Mouse (Mus musculus) hindbrain, embryonic 10.5 days (tissue): ENCODE results near the gene Pced1b. TPM values are rescaled to one million over a fixed set of nuclear protein-coding genes. Genes with fewer than 3 reads are reported as not detected.
"Not testable (repeated sequence)": the region's sequence is repeated elsewhere in the genome, so short reads cannot be mapped to it uniquely, and the experiment has no call there.

Experiments
- DNase-seq: peaks from one replicate; pipeline ENCODE4 v3.0.0-alpha.2; 2017; ENCODE audit warnings: low spot score
- H3K27ac ChIP-seq: fragments of 300-500 bp; sonication (generic); 2 replicates; pipeline ENCODE4 v1.5.1; 2016; ENCODE audit warnings: mild to moderate bottlenecking, moderate library complexity
- H3K27me3 ChIP-seq: fragments of 300-500 bp; sonication (generic); 2 replicates; pipeline ENCODE4 v1.6.1; 2016; ENCODE audit warnings: mild to moderate bottlenecking; ENCODE audit not compliant: poor library complexity, insufficient read depth, severe bottlenecking
- H3K36me3 ChIP-seq: fragments of 300-500 bp; sonication (generic); 2 replicates; pipeline ENCODE4 v1.6.1; 2016; ENCODE audit warnings: mild to moderate bottlenecking, moderate library complexity
- H3K4me1 ChIP-seq: fragments of 300-500 bp; sonication (generic); replicated peaks from 2 replicates; pipeline ENCODE4 v1.6.1; 2016; ENCODE audit warnings: mild to moderate bottlenecking
- H3K4me3 ChIP-seq: fragments of 300-500 bp; sonication (generic); 2 replicates; pipeline ENCODE4 v1.5.1; 2016; ENCODE audit warnings: mild to moderate bottlenecking, moderate library complexity
- H3K9me3 ChIP-seq: fragments of 300-500 bp; sonication (generic); 2 replicates; pipeline ENCODE4 v1.6.1; 2016; ENCODE audit warnings: mild to moderate bottlenecking, moderate library complexity
- WGBS: fragments of 180-500 bp; shearing (Covaris S2); methylation state at CpG from one replicate; pipeline ENCODE4 v1.1.7; 2016; 5-methylcytosine and 5-hydroxymethylcytosine counted together
- polyA plus RNA-seq: library from polyadenylated mRNA; unstranded; fragments of >200 nt; fragmentation: Nextera tagmentation; extraction: Ambion mirVana; gene quantifications from 2 replicates; pipeline ENCODE4 v1.2.1, GENCODE M21; 2016

Gene Pced1b
- polyA plus RNA-seq: 3.4 and 3.5 TPM in 2 replicates

- H3K27me3 ChIP-seq: peaks cover 24% of the 10 kb centered on the region
- H3K36me3 ChIP-seq: no peaks in the 10 kb centered on the region
- H3K27ac ChIP-seq: peak within 1 kb of the TSS; percentile 97
- DNase-seq: peak; percentile 71
- no peaks in the 10 kb centered on the region for H3K9me3 ChIP-seq
- WGBS: under 1% methylated on average over 103 of the region's 125 CpGs
- peak within 1 kb of the TSS; percentile 84 for H3K4me3 ChIP-seq
- H3K4me1 ChIP-seq: peaks cover 19% of the 10 kb centered on the region
Measured at GRCm38 (mm10) chr15:97246911-97247790, at the start of gene Pced1b, which contains the start of gene Amigo2. TSS of gene Pced1b (plus strand) at chr15:97247107. TSS of gene Amigo2 (minus strand) at chr15:97247287.

GRCm38 (mm10) chr15:97204889-97205288 lies 42.0 kb upstream of the Pced1b start:
- no peak overlapping the region for H3K4me3 ChIP-seq
- H3K4me1 ChIP-seq: no peaks in the 10 kb centered on the region
- 90% methylated on average over 3 of the region's 3 CpGs for WGBS
- no peak overlapping the region for H3K27ac ChIP-seq
- no peaks in the 10 kb centered on the region for H3K9me3 ChIP-seq
- no peaks in the 10 kb centered on the region for H3K27me3 ChIP-seq
- DNase-seq: no peak
- H3K36me3 ChIP-seq: no peaks in the 10 kb centered on the region

- WGBS: 90% methylated on average over 10 of the region's 10 CpGs
- H3K4me1 ChIP-seq: no peaks in the 10 kb centered on the region
- H3K27me3 ChIP-seq: no peaks in the 10 kb centered on the region
- H3K4me3 ChIP-seq: no peak overlapping the region
- H3K36me3 ChIP-seq: no peaks in the 10 kb centered on the region
- DNase-seq: no peak
- no peak overlapping the region for H3K27ac ChIP-seq
- H3K9me3 ChIP-seq: no peaks in the 10 kb centered on the region
Measured at GRCm38 (mm10) chr15:97205776-97206175, 41.1 kb upstream of the Pced1b start.

GRCm38 (mm10) chr15:97206506-97206905 lies 40.4 kb upstream of the Pced1b start:
- WGBS: 96% methylated on average over 8 of the region's 8 CpGs
- DNase-seq: no peak
- H3K4me3 ChIP-seq: no peak overlapping the region
- H3K27me3 ChIP-seq: no peaks in the 10 kb centered on the region
- H3K9me3 ChIP-seq: no peaks in the 10 kb centered on the region
- no peaks in the 10 kb centered on the region for H3K4me1 ChIP-seq
- H3K36me3 ChIP-seq: no peaks in the 10 kb centered on the region
- no peak overlapping the region for H3K27ac ChIP-seq

GRCm38 (mm10) chr15:97209754-97210153 lies 37.2 kb upstream of the Pced1b start:
- not testable (repeated sequence) for H3K36me3 ChIP-seq, H3K4me3 ChIP-seq, H3K9me3 ChIP-seq, H3K27me3 ChIP-seq, H3K27ac ChIP-seq, H3K4me1 ChIP-seq, DNase-seq
- 83% methylated on average over 3 of the region's 3 CpGs for WGBS

- no peaks in the 10 kb centered on the region for H3K36me3 ChIP-seq
- H3K27me3 ChIP-seq: no peaks in the 10 kb centered on the region
- H3K4me1 ChIP-seq: no peaks in the 10 kb centered on the region
- 80% methylated on average over 17 of the region's 17 CpGs for WGBS
- H3K4me3 ChIP-seq: no peak overlapping the region
- H3K27ac ChIP-seq: no peak overlapping the region
- H3K9me3 ChIP-seq: no peaks in the 10 kb centered on the region
- DNase-seq: no peak
Measured at GRCm38 (mm10) chr15:97212501-97213477, 34.1 kb upstream of the Pced1b start.

- Histone ChIP-seq H3K9me3 (no peaks in the 10 kb centered on the region), H3K4me1 (no peaks in the 10 kb centered on the region), H3K4me3 (no peak overlapping the region), H3K36me3 (no peaks in the 10 kb centered on the region), H3K27me3 (no peaks in the 10 kb centered on the region), H3K27ac (no peak overlapping the region)
- 92% methylated on average over 5 of the region's 5 CpGs for WGBS
- DNase-seq: no peak
Measured at GRCm38 (mm10) chr15:97216843-97217242, 30.1 kb upstream of the Pced1b start.

- no peaks in the 10 kb centered on the region for H3K4me1 ChIP-seq
- no peak overlapping the region for H3K4me3 ChIP-seq
- H3K36me3 ChIP-seq: no peaks in the 10 kb centered on the region
- WGBS: 85% methylated on average over 10 of the region's 10 CpGs
- no peak for DNase-seq
- no peaks in the 10 kb centered on the region for H3K27me3 ChIP-seq
- peaks cover 6% of the 10 kb centered on the region; the same call in 1 of the 2 replicates for H3K9me3 ChIP-seq
- no peak overlapping the region for H3K27ac ChIP-seq
Measured at GRCm38 (mm10) chr15:97223431-97223830, 23.5 kb upstream of the Pced1b start.

- no peak overlapping the region for H3K27ac ChIP-seq
- WGBS: 76% methylated on average over 8 of the region's 8 CpGs
- no peak for DNase-seq
- H3K36me3 ChIP-seq: no peaks in the 10 kb centered on the region
- H3K4me3 ChIP-seq: no peak overlapping the region
- no peaks in the 10 kb centered on the region for H3K4me1 ChIP-seq
- H3K9me3 ChIP-seq: peaks cover 6% of the 10 kb centered on the region; the same call in 1 of the 2 replicates
- no peaks in the 10 kb centered on the region for H3K27me3 ChIP-seq
Measured at GRCm38 (mm10) chr15:97224003-97224402, 22.9 kb upstream of the Pced1b start.

GRCm38 (mm10) chr15:97229494-97230077 lies 17.3 kb upstream of the Pced1b start:
- H3K4me1 ChIP-seq: no peaks in the 10 kb centered on the region
- H3K36me3 ChIP-seq: no peaks in the 10 kb centered on the region
- H3K9me3 ChIP-seq: no peaks in the 10 kb centered on the region
- no peaks in the 10 kb centered on the region for H3K27me3 ChIP-seq
- no peak overlapping the region for H3K27ac ChIP-seq
- DNase-seq: no peak
- 85% methylated on average over 11 of the region's 11 CpGs for WGBS
- no peak overlapping the region for H3K4me3 ChIP-seq

GRCm38 (mm10) chr15:97234076-97234475 lies 12.8 kb upstream of the Pced1b start:
- Histone ChIP-seq H3K4me1 (no peaks in the 10 kb centered on the region), H3K9me3 (no peaks in the 10 kb centered on the region), H3K36me3 (no peaks in the 10 kb centered on the region), H3K27ac (no peak overlapping the region), H3K27me3 (no peaks in the 10 kb centered on the region), H3K4me3 (no peak overlapping the region)
- 89% methylated on average over 6 of the region's 6 CpGs for WGBS
- no peak for DNase-seq

- Histone ChIP-seq H3K4me1 (no peaks in the 10 kb centered on the region), H3K36me3 (no peaks in the 10 kb centered on the region), H3K27ac (no peak overlapping the region), H3K27me3 (no peaks in the 10 kb centered on the region), H3K4me3 (no peak overlapping the region), H3K9me3 (no peaks in the 10 kb centered on the region)
- peak; percentile 58 for DNase-seq
- 29% methylated on average over 7 of the region's 7 CpGs for WGBS
Measured at GRCm38 (mm10) chr15:97235183-97235582, 11.7 kb upstream of the Pced1b start.
